Mouse (Mus musculus): ENCODE data around the gene Trmt1.

- peak; percentile 66 for TF ChIP-seq CTCF (IDR thresholded peaks at IDR 0.05; ENCODE audit: extremely low read depth, insufficient read depth, low read length)
- TF ChIP-seq POLR2A (IDR thresholded peaks at IDR 0.05; ENCODE audit: extremely low read depth, insufficient read depth, low read length): no peak
These were observed 13.8 kb downstream of the Trmt1 start for GRCm38 (mm10) chr8:84699861-84700322.
